Mouse (Mus musculus) G1E (cell line): ENCODE results near the gene St7l.

Experiments
- CTCF ChIP-seq: IDR thresholded peaks from 2 replicates; pipeline ENCODE4 v1.5.1; 2012; ENCODE audit warnings: low read depth, low read length, inconsistent platforms, mixed read lengths
- GATA1 ChIP-seq: IDR thresholded peaks from 2 replicates; pipeline ENCODE4 v1.6.1; 2012; ENCODE audit warnings: borderline replicate concordance, low read length, inconsistent platforms, mixed read lengths
- GATA2 ChIP-seq: IDR thresholded peaks from 2 replicates; pipeline ENCODE4 v1.6.1; 2012; ENCODE audit warnings: low read depth, low read length, inconsistent platforms, borderline replicate concordance
- TAL1 ChIP-seq: conservative IDR thresholded peaks from 2 replicates; pipeline ENCODE4 v1.6.1; 2012; ENCODE audit warnings: low read depth, low read length, inconsistent platforms, mixed read lengths

- no peak for TF ChIP-seq CTCF
- no peak for TF ChIP-seq GATA2
- TF ChIP-seq TAL1, result no peak
- no peak for TF ChIP-seq GATA1
These were observed 5.8 kb downstream of the St7l start for GRCm38 (mm10) chr3:104869611-104870010.
